10 mouse cellular contexts compared by ENCODE assay signal in genomic region chr16:5131251-5131922, GRCm38 (mm10). TPM values are rescaled to one million over a fixed set of nuclear protein-coding genes. Genes with fewer than 3 reads are reported as not detected.
DNase-seq lines count a peak whose midpoint lies in the region; ATAC-seq and TF ChIP-seq lines count a peak whose summit lies in the region.
"Had no signal": no experiment of that assay in that cellular context is flagged by ENCODE, and none has a peak within 500 bp of the region (broad histone marks: within the 10 kb centered on the region; RNA-seq: fewer than 3 reads in every experiment).

No protein-coding gene starts in this region.

- peak overlapping the region; percentile 62; the same call in 1 of the 2 replicates for H3K9ac ChIP-seq in kidney, embryonic 16.5 days (replicated peaks; ENCODE audit: low read length)
- H3K9ac ChIP-seq in heart, embryonic 16.5 days (ENCODE audit: low read length), result no peak overlapping the region; the same call in 1 of the 2 replicates
- H3K9ac ChIP-seq: forebrain, embryonic 15.5 days had no signal

- H3K27me3 ChIP-seq in kidney, embryonic 16.5 days (ENCODE audit: insufficient read depth, low read length), result peaks cover 50% of the 10 kb centered on the region
- peaks cover 30% of the 10 kb centered on the region for H3K27me3 ChIP-seq in heart, embryonic 16.5 days (ENCODE audit: control insufficient read depth, insufficient read depth, low read length)

- WGBS in kidney, embryonic 16.5 days, result 2% methylated on average over 25 of the region's 25 CpGs
- WGBS in heart, embryonic 16.5 days, result 5% methylated on average over 25 of the region's 25 CpGs

- H3K4me1 ChIP-seq in kidney, embryonic 16.5 days (ENCODE audit: insufficient read depth, low read length), result peaks cover 20% of the 10 kb centered on the region; the same call in 1 of the 2 replicates
- H3K4me1 ChIP-seq in cortical plate, adult 2 months (ENCODE audit: control insufficient read depth, insufficient read depth, low read length), result no peaks in the 10 kb centered on the region
- peaks cover 37% of the 10 kb centered on the region for H3K4me1 ChIP-seq in heart, embryonic 16.5 days (ENCODE audit: control insufficient read depth, insufficient read depth, low read length)

- no peak overlapping the region for H3K27ac ChIP-seq in kidney, embryonic 16.5 days (ENCODE audit: low read length)
- H3K27ac ChIP-seq in cortical plate, adult 2 months (ENCODE audit: insufficient read depth, low read length), result no peak overlapping the region
- no peak overlapping the region for H3K27ac ChIP-seq in heart, embryonic 16.5 days (ENCODE audit: low read length)
- H3K27ac ChIP-seq: forebrain, embryonic 15.5 days had no signal

- no peak for DNase-seq in kidney, adult 8-10 months
- peak; percentile 36 for DNase-seq in lung, postnatal 10 days
- no peak for DNase-seq in embryo, embryonic 10.5 days (ENCODE audit: low spot score)
- no peak for DNase-seq in kidney, postnatal 4 days
- DNase-seq in urinary bladder, postnatal 4 days (ENCODE audit: low spot score in 2 of 2), result no peak

- H3K36me3 ChIP-seq in kidney, embryonic 16.5 days (ENCODE audit: insufficient read depth, low read length), result no peaks in the 10 kb centered on the region
- no peaks in the 10 kb centered on the region for H3K36me3 ChIP-seq in heart, embryonic 16.5 days (ENCODE audit: control insufficient read depth, insufficient read depth)
- H3K36me3 ChIP-seq: forebrain, embryonic 15.5 days had no signal

- no peak for ATAC-seq in kidney, embryonic 16.5 days (ENCODE audit: low FRiP score, low TSS enrichment)
- ATAC-seq in heart, embryonic 16.5 days (replicated peaks; ENCODE audit: extremely low read depth, insufficient read depth, low FRiP score), result no peak
- ATAC-seq: forebrain, embryonic 15.5 days had no signal

- peak overlapping the region; percentile 56 for H3K4me3 ChIP-seq in kidney, embryonic 16.5 days (ENCODE audit: low read length)
- H3K4me3 ChIP-seq in cortical plate, adult 2 months (ENCODE audit: insufficient read depth, low read length), result peak overlapping the region; percentile 20; the same call in 1 of the 2 replicates
- peak overlapping the region; percentile 53 for H3K4me3 ChIP-seq in heart, embryonic 16.5 days (ENCODE audit: low read length)

- no peak for TF ChIP-seq CTCF in cortical plate, adult 2 months (IDR thresholded peaks at IDR 0.05; ENCODE audit: extremely low read depth, insufficient read depth, low read length)

- TF ChIP-seq POLR2A in cortical plate, adult 2 months (IDR thresholded peaks at IDR 0.05; ENCODE audit: extremely low read depth, insufficient read depth, low read length), result no peak

- H3K4me2 ChIP-seq in kidney, embryonic 16.5 days (replicated peaks; ENCODE audit: low read depth, low read length), result peak overlapping the region; percentile 75
- peak overlapping the region; percentile 68; the same call in 1 of the 2 replicates for H3K4me2 ChIP-seq in heart, embryonic 16.5 days (ENCODE audit: low read depth, low read length)

- H3K9me3 ChIP-seq in kidney, embryonic 16.5 days (ENCODE audit: low read length), result no peaks in the 10 kb centered on the region
- no peaks in the 10 kb centered on the region for H3K9me3 ChIP-seq in heart, embryonic 16.5 days (replicated peaks; ENCODE audit: control insufficient read depth, low read length)
- H3K9me3 ChIP-seq: forebrain, embryonic 15.5 days; megakaryocyte, embryonic 14.5 days had no signal

RNA-seq across cellular contexts. Expression of gene Ppl, which starts 0.8 kb away (rescaled TPM):
- polyA plus RNA-seq in kidney, embryonic 16.5 days (2015; fragmentation: Nextera tagmentation; extraction: Ambion mirVana), result 3.2 and 3.4 TPM in 2 replicates
- polyA plus RNA-seq in cortical plate, adult 2 months (2012; rRNA removed), result 0.25 and 0.42 TPM in 2 replicates
- 1.9 and 2.3 TPM in 2 replicates for polyA plus RNA-seq in heart, embryonic 16.5 days (2015; fragmentation: Nextera tagmentation; extraction: Ambion mirVana)

RNA-seq across cellular contexts. Expression of gene Sec14l5, which starts 15.5 kb away (rescaled TPM):
- polyA plus RNA-seq in kidney, embryonic 16.5 days (2015; fragmentation: Nextera tagmentation; extraction: Ambion mirVana), result 0.06 and 0.09 TPM in 2 replicates
- polyA plus RNA-seq in cortical plate, adult 2 months (2012; rRNA removed), result 12.2 and 15.4 TPM in 2 replicates
- polyA plus RNA-seq in heart, embryonic 16.5 days (2015; fragmentation: Nextera tagmentation; extraction: Ambion mirVana), result 0.08 and 0.14 TPM in 2 replicates

Comparison
In these comparisons a context has a peak if more than half of its experiments do, and no peak if none do; other contexts are left out.
1. RNA of gene Sec14l5, which starts 15.5 kb away (polyA plus RNA-seq): 12.2 to 15.4 TPM in cortical plate, adult 2 months; 0.08 to 0.14 TPM in heart, embryonic 16.5 days and 0.06 to 0.09 TPM in kidney, embryonic 16.5 days; every median in the first group is over 10 times any median in the second.
2. Peak in every context shown above with its lines, with median percentiles within 50 percentile points of each other: H3K4me3 ChIP-seq.